Mouse (Mus musculus) E14TG2a.4 (cell line): ENCODE results near the gene Rasl11a.

Source experiments
- H3K27me3 ChIP-seq: 2 replicates; pipeline ENCODE4 v1.6.1; 2014; ENCODE audit warnings: low read length, control low read depth; ENCODE audit not compliant: insufficient read depth
- H3K36me3 ChIP-seq: 2 replicates; pipeline ENCODE4 v1.6.1; 2014; ENCODE audit warnings: low read length, control low read depth; ENCODE audit not compliant: insufficient read depth
- H3K4me1 ChIP-seq: replicated peaks from 2 replicates; pipeline ENCODE4 v1.6.1; 2014; ENCODE audit warnings: low read depth, low read length, control low read depth
- H3K4me3 ChIP-seq: replicated peaks from 2 replicates; pipeline ENCODE4 v1.5.1; 2014; ENCODE audit warnings: mild to moderate bottlenecking, low read length
- H3K9me3 ChIP-seq: 2 replicates; pipeline ENCODE4 v1.6.1; 2014; ENCODE audit warnings: low read length, control low read depth
- CTCF ChIP-seq: conservative IDR thresholded peaks from 2 replicates; pipeline ENCODE4 v1.5.1; 2014; ENCODE audit warnings: low read length
- NANOG ChIP-seq: IDR thresholded peaks from 2 replicates; pipeline ENCODE4 v1.6.1; 2014; ENCODE audit warnings: borderline replicate concordance, low read length, mixed read lengths
- POU5F1 ChIP-seq: IDR thresholded peaks from 2 replicates; pipeline ENCODE4 v1.6.1; 2014; ENCODE audit warnings: low read length, borderline replicate concordance

Rasl11a gene

GRCm38 (mm10) chr5:146818906-146819623 lies 25.8 kb upstream of the Rasl11a start:
- H3K4me3 ChIP-seq: no peak overlapping the region
- H3K4me1 ChIP-seq: peaks cover 15% of the 10 kb centered on the region
- no peak for TF ChIP-seq POU5F1
- no peak for TF ChIP-seq NANOG
- TF ChIP-seq CTCF: no peak
- no peaks in the 10 kb centered on the region for H3K27me3 ChIP-seq
- 0 out of 2 replicates have a peak, but pooled peaks cover 3% of the 10 kb centered on the region for H3K9me3 ChIP-seq
- no peaks in the 10 kb centered on the region for H3K36me3 ChIP-seq

DNA sequence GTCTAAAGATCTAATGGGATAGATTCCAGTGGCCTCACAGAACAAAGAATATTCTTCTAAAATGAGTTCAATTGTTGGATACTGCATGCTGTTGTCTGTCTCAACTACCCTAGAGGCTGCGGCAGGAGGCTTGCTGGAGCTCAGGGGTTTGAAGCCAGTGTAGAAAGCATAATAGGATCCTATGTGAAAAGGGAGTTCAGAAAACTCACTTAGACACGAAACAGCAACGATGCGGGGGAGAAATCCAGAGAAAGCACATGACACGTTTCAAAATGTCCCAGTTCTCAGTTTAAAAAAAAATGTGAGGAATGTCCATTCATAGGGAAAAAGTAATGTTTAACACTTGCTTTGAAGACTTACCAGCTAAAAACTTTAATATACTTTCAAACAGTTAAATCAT lies 21.9 kb upstream of the Rasl11a start:
- Histone ChIP-seq H3K36me3 (no peaks in the 10 kb centered on the region), H3K27me3 (no peaks in the 10 kb centered on the region), H3K9me3 (no peaks in the 10 kb centered on the region), H3K4me1 (peaks cover 41% of the 10 kb centered on the region), H3K4me3 (no peak overlapping the region)
- no peak for TF ChIP-seq CTCF
- no peak for TF ChIP-seq NANOG
- no peak for TF ChIP-seq POU5F1

DNA sequence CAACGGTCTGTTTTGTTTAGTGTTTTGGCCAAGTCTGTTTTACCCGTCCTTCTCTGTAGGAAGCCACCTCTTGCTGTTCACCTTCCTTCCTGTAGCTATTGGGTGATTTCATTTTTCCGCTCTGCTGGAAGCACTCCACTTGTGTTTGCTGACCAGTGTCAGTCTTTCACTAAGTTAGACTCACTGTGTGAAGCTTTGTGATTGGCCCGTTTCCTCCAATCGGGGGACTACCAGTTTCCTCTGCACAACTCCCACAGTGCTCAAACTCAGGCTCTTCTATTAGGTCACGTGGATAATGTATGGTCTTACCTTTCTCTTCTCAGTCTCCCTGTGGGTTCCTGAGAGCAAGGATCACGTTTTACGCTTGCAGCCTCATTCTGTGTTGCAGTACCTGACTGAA lies 15.3 kb upstream of the Rasl11a start:
- peaks cover 12% of the 10 kb centered on the region for H3K36me3 ChIP-seq
- H3K4me3 ChIP-seq: peak overlapping the region; percentile 41
- no peak for TF ChIP-seq CTCF
- no peak for TF ChIP-seq NANOG
- no peak for TF ChIP-seq POU5F1
- no peaks in the 10 kb centered on the region for H3K9me3 ChIP-seq
- H3K27me3 ChIP-seq: no peaks in the 10 kb centered on the region
- peaks cover 56% of the 10 kb centered on the region for H3K4me1 ChIP-seq

GRCm38 (mm10) chr5:146832435-146832768 lies 12.5 kb upstream of the Rasl11a start:
- TF ChIP-seq CTCF: no peak
- TF ChIP-seq NANOG: no peak
- no peak for TF ChIP-seq POU5F1
- Histone ChIP-seq H3K36me3 (peaks cover 40% of the 10 kb centered on the region), H3K4me3 (peak overlapping the region; percentile 100), H3K27me3 (no peaks in the 10 kb centered on the region), H3K4me1 (peaks cover 65% of the 10 kb centered on the region), H3K9me3 (no peaks in the 10 kb centered on the region)

GRCm38 (mm10) chr5:146832769-146833448 lies 12.0 kb upstream of the Rasl11a start, which contains the start of gene Rpl21:
TSS of gene Rpl21 (plus strand) at chr5:146832890.
- Histone ChIP-seq H3K4me3 (peak within 1 kb of the TSS; percentile 100), H3K36me3 (peaks cover 45% of the 10 kb centered on the region), H3K9me3 (no peaks in the 10 kb centered on the region), H3K4me1 (peaks cover 68% of the 10 kb centered on the region), H3K27me3 (no peaks in the 10 kb centered on the region)
- no peak for TF ChIP-seq NANOG
- no peak for TF ChIP-seq CTCF
- no peak for TF ChIP-seq POU5F1

DNA sequence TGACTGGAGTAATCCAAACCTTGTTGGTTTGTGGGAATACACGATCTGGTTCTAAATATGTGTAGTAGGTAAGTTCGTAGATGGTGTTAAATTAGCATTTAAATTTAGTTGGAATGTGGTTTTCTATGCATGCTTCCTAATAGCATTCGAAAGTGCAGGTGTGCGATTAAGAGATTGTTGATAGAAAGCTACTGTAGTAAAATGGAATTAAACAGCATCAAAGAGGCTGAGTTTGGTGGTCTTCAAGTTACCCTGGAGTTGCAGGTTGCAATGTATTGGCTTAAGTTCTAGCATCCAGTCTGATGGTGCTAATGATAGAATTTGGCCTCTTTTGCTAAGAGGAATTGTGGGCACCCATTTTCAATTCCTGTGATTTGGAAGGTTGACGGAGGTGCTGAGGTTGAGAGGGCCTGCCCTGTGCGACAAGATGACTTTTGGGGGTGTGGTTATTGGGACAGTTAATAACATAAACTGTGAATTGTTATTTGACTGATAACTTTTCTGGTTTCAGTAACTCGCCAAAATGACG lies 11.1 kb upstream of the Rasl11a start:
- peaks cover 54% of the 10 kb centered on the region for H3K36me3 ChIP-seq
- TF ChIP-seq CTCF: no peak
- TF ChIP-seq POU5F1: no peak
- TF ChIP-seq NANOG: no peak
- no peaks in the 10 kb centered on the region for H3K27me3 ChIP-seq
- H3K4me3 ChIP-seq: peak overlapping the region; percentile 100
- peaks cover 72% of the 10 kb centered on the region for H3K4me1 ChIP-seq
- H3K9me3 ChIP-seq: no peaks in the 10 kb centered on the region

DNA sequence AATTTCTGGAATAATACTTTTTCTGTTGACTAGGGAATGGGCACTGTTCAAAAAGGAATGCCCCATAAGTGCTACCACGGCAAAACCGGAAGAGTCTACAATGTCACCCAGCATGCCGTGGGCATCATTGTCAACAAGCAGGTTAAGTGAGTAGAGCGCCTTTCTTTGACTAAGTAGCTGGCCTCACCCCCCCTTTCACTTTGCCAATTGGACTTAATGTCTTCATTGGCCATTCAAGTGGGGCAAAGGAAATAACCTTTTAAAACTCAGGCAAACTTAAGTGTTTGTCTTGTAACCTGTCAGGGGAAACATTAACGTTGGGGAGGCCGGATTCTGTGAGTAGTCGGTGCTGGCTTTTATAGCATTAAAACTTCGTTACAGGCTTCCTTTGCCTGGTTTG lies 9.9 kb upstream of the Rasl11a start:
- peaks cover 66% of the 10 kb centered on the region for H3K36me3 ChIP-seq
- TF ChIP-seq NANOG: no peak
- no peak for TF ChIP-seq POU5F1
- TF ChIP-seq CTCF: no peak
- no peaks in the 10 kb centered on the region for H3K27me3 ChIP-seq
- peaks cover 72% of the 10 kb centered on the region for H3K4me1 ChIP-seq
- no peaks in the 10 kb centered on the region for H3K9me3 ChIP-seq
- peak overlapping the region; percentile 100 for H3K4me3 ChIP-seq

GRCm38 (mm10) chr5:146837967-146838720 lies 6.7 kb upstream of the Rasl11a start:
- no peaks in the 10 kb centered on the region for H3K27me3 ChIP-seq
- H3K4me3 ChIP-seq: no peak overlapping the region
- no peaks in the 10 kb centered on the region for H3K9me3 ChIP-seq
- TF ChIP-seq CTCF: no peak
- TF ChIP-seq POU5F1: no peak
- TF ChIP-seq NANOG: no peak
- peaks cover 71% of the 10 kb centered on the region for H3K36me3 ChIP-seq
- H3K4me1 ChIP-seq: peaks cover 67% of the 10 kb centered on the region
